13 mouse cellular contexts compared by ENCODE assay signal in the genomic region with DNA sequence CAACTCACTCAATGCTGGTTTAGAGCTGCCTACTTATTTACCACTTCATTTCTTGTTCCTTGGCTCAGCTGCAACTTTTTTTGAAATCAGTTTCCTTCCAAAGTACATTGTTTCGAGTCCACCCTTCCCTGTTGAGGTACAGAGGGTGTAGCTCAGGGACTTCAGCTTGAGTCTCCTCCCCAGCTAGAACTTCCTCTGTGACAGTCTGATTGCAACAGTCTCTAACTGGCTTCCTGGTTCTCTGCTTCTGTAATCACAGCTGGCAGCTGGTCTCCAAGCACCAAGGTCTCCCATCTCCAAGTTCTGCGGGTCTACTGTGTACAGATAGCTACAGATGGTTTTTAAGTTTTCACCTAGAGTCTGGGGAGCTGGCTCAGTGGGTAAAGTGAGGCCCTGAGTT.
DNase-seq lines count a peak whose midpoint lies in the region; ATAC-seq and TF ChIP-seq lines count a peak whose summit lies in the region.
"Had no signal": no experiment of that assay in that cellular context is flagged by ENCODE, and none has a peak within 500 bp of the region (broad histone marks: within the 10 kb centered on the region; RNA-seq: fewer than 3 reads in every experiment).

No protein-coding gene starts in this region.

- H3K4me1 ChIP-seq in spleen, adult 2 months (ENCODE audit: control insufficient read depth, insufficient read depth, insufficient read length), result no peaks in the 10 kb centered on the region
- H3K4me1 ChIP-seq in forebrain, embryonic 16.5 days (replicated peaks; ENCODE audit: control insufficient read depth, insufficient read depth, low read length), result peaks cover 15% of the 10 kb centered on the region

- H3K9ac ChIP-seq in forebrain, embryonic 16.5 days (replicated peaks; ENCODE audit: low read depth, low read length), result no peak overlapping the region
- H3K9ac ChIP-seq: embryonic facial prominence, embryonic 12.5 days; forebrain, embryonic 15.5 days had no signal

- DNase-seq in gastrocnemius, adult 2 months, result no peak
- no peak for DNase-seq in gastrocnemius, postnatal 4 days (ENCODE audit: low spot score in 2 of 2)
- no peak for DNase-seq in spleen, adult 2 months (ENCODE audit: low read depth in 1 of 2, low spot score in 2 of 2)
- DNase-seq in spleen, postnatal 14 days (ENCODE audit: low spot score in 2 of 2), result no peak
- peak; percentile 37 for DNase-seq in thymus, postnatal 4 days
- no peak for DNase-seq in B cell, adult 2 months
- DNase-seq: adrenal gland, postnatal 10 days; kidney, postnatal 25 days had no signal

- no peak for TF ChIP-seq POLR2A in spleen, adult 2 months (IDR thresholded peaks at IDR 0.05; ENCODE audit: low read depth, low read length)

- no peaks in the 10 kb centered on the region for H3K9me3 ChIP-seq in forebrain, embryonic 16.5 days (ENCODE audit: control insufficient read depth, low read length)
- H3K9me3 ChIP-seq: embryonic facial prominence, embryonic 12.5 days; forebrain, embryonic 15.5 days had no signal

- 6% methylated on average over 2 of the region's 2 CpGs for WGBS in spleen, adult 2 months
- 95% methylated on average over 2 of the region's 2 CpGs for WGBS in forebrain, embryonic 16.5 days

- peak; percentile 96 for ATAC-seq in megakaryocyte, adult 5-6 weeks (ENCODE audit: poor library complexity, severe bottlenecking)
- ATAC-seq in forebrain, embryonic 16.5 days, result no peak
- ATAC-seq: forebrain, embryonic 15.5 days had no signal

- TF ChIP-seq CTCF in gastrocnemius, adult 2 months (IDR thresholded peaks at IDR 0.05), result no peak
- no peak for TF ChIP-seq CTCF in spleen, adult 2 months (IDR thresholded peaks at IDR 0.05; ENCODE audit: extremely low read depth, insufficient read depth, insufficient read length, insufficient replicate concordance)

- H3K4me3 ChIP-seq in gastrocnemius, adult 2 months, result no peak overlapping the region
- H3K4me3 ChIP-seq in spleen, adult 2 months (ENCODE audit: extremely low read depth, insufficient read depth, insufficient read length), result no peak overlapping the region
- H3K4me3 ChIP-seq in forebrain, embryonic 16.5 days (replicated peaks; ENCODE audit: low read length), result no peak overlapping the region
- H3K4me3 ChIP-seq: embryonic facial prominence, embryonic 12.5 days; forebrain, embryonic 15.5 days; myocyte had no signal

- H3K4me2 ChIP-seq in forebrain, embryonic 16.5 days (ENCODE audit: low read length), result no peak overlapping the region
- H3K4me2 ChIP-seq: embryonic facial prominence, embryonic 12.5 days; forebrain, embryonic 15.5 days had no signal

- H3K27me3 ChIP-seq in spleen, adult 2 months (ENCODE audit: control insufficient read depth, insufficient read depth, low read length), result no peaks in the 10 kb centered on the region
- H3K27me3 ChIP-seq in forebrain, embryonic 16.5 days (replicated peaks; ENCODE audit: control insufficient read depth, insufficient read depth, low read length), result no peaks in the 10 kb centered on the region
- H3K27me3 ChIP-seq: embryonic facial prominence, embryonic 12.5 days; forebrain, embryonic 15.5 days had no signal

- intact Hi-C loops in gastrocnemius, adult 2 months (cut with DNase I), result no loop called here

- H3K36me3 ChIP-seq in spleen, adult 2 months (ENCODE audit: control insufficient read depth, insufficient read depth, low read length), result no peaks in the 10 kb centered on the region
- H3K36me3 ChIP-seq in forebrain, embryonic 16.5 days (ENCODE audit: control insufficient read depth, insufficient read depth), result no peaks in the 10 kb centered on the region
- H3K36me3 ChIP-seq: embryonic facial prominence, embryonic 12.5 days; forebrain, embryonic 15.5 days had no signal

- peak overlapping the region; percentile 58 for H3K27ac ChIP-seq in gastrocnemius, adult 2 months
- H3K27ac ChIP-seq in spleen, adult 2 months (ENCODE audit: insufficient read depth, low read length), result peak overlapping the region; percentile 27; the same call in 1 of the 2 replicates
- H3K27ac ChIP-seq in forebrain, embryonic 16.5 days (ENCODE audit: low read length), result no peak overlapping the region
- H3K27ac ChIP-seq: embryonic facial prominence, embryonic 12.5 days; forebrain, embryonic 15.5 days had no signal
